Mouse (Mus musculus): ENCODE measurements at regions not wholly inside any gene's neighbourhood (a gene's known extent, or its start where the extent isn't known, plus 50 kb on each side); places are given as distances from the start of the nearest gene placed in this dataset.
"Not testable (repeated sequence)": the region's sequence is repeated elsewhere in the genome, so short reads cannot be mapped to it uniquely, and the experiment has no call there.

GRCm38 (mm10) chr2:22026794-22027193, 200.5 kb upstream of the Myo3a start:
- H3K4me1 ChIP-seq: peaks cover 10% of the 10 kb centered on the region
- H3K9ac ChIP-seq: no peak overlapping the region
- no peaks in the 10 kb centered on the region for H3K9me3 ChIP-seq
- 90% methylated on average over 1 of the region's 1 CpGs for WGBS
- no peak overlapping the region for H3K27ac ChIP-seq
- no peak overlapping the region for H3K4me2 ChIP-seq
- no peaks in the 10 kb centered on the region for H3K27me3 ChIP-seq
- H3K36me3 ChIP-seq (replicated peaks): no peaks in the 10 kb centered on the region
- no peak overlapping the region for H3K4me3 ChIP-seq (replicated peaks)
- no peak for ATAC-seq (ENCODE audit: low FRiP score)

DNA sequence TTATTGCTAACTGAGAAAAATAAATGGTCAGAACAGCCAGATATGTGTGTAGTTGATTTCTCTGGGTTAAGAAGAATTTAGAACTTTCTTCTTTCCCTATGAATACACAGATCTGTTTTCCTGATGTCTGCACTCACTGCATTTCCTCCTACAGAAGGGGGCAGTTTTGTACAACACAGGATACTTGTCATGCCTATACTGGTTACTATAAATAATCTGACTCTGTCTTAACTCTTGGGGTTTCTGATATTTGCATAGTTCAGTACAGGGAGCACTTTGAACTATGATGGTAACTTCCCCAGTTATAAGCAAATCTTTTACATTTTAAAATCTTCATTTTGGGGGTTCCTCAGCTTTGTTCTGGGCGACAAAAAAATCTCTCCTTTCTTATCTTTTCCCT, 198.7 kb upstream of the Myo3a start:
- Histone ChIP-seq H3K4me3 (replicated peaks) (no peak overlapping the region), H3K36me3 (replicated peaks) (no peaks in the 10 kb centered on the region), H3K9ac (no peak overlapping the region), H3K9me3 (no peaks in the 10 kb centered on the region), H3K4me1 (peaks cover 10% of the 10 kb centered on the region), H3K27ac (peak overlapping the region; percentile 84), H3K4me2 (no peak overlapping the region), H3K27me3 (no peaks in the 10 kb centered on the region)
- WGBS: 58% methylated on average over 1 of the region's 1 CpGs
- ATAC-seq (ENCODE audit: low FRiP score): 0 out of 2 replicates have a peak, but pooled peaks have one; percentile 37

- Histone ChIP-seq H3K27ac (peak overlapping the region; percentile 84), H3K4me2 (no peak overlapping the region), H3K36me3 (replicated peaks) (no peaks in the 10 kb centered on the region), H3K4me3 (replicated peaks) (no peak overlapping the region), H3K27me3 (no peaks in the 10 kb centered on the region), H3K9ac (no peak overlapping the region), H3K9me3 (no peaks in the 10 kb centered on the region), H3K4me1 (peaks cover 10% of the 10 kb centered on the region)
- ATAC-seq (ENCODE audit: low FRiP score): peak; percentile 89
- 16% methylated on average over 8 of the region's 8 CpGs for WGBS
Observed at GRCm38 (mm10) chr2:22029022-22029803, 198.1 kb upstream of the Myo3a start.

GRCm38 (mm10) chr2:22029804-22030194, 197.5 kb upstream of the Myo3a start:
- H3K9ac ChIP-seq: no peak overlapping the region
- H3K9me3 ChIP-seq: no peaks in the 10 kb centered on the region
- H3K4me1 ChIP-seq: peaks cover 10% of the 10 kb centered on the region
- H3K27ac ChIP-seq: peak overlapping the region; percentile 84
- no peak overlapping the region for H3K4me3 ChIP-seq (replicated peaks)
- H3K27me3 ChIP-seq: no peaks in the 10 kb centered on the region
- no peaks in the 10 kb centered on the region for H3K36me3 ChIP-seq (replicated peaks)
- ATAC-seq (ENCODE audit: low FRiP score): no peak; the same call in 1 of the 2 replicates
- no peak overlapping the region for H3K4me2 ChIP-seq
- WGBS: 63% methylated on average over 5 of the region's 5 CpGs

DNA sequence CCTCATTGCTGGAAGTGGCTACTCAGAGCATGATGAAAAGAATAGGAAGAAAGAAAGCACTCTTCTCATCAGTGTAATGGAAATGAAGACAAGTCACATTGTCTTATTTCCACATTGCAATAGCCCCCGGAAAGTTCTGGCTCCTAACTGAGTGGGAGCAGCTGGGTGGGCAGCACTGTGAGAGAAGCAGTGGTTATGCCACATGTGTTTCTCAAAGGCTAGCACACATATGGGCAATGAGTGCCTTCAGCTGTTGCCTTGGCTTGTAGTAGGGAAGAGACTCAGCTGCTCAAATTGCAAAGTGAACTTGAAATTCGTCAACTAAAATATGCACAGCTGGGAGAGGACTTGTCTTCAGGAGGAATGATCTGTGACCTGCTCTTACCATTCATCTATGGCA, 190.5 kb upstream of the Myo3a start:
- Histone ChIP-seq H3K4me3 (replicated peaks) (no peak overlapping the region), H3K9ac (no peak overlapping the region)
- no peak for ATAC-seq (ENCODE audit: low FRiP score)

DNA sequence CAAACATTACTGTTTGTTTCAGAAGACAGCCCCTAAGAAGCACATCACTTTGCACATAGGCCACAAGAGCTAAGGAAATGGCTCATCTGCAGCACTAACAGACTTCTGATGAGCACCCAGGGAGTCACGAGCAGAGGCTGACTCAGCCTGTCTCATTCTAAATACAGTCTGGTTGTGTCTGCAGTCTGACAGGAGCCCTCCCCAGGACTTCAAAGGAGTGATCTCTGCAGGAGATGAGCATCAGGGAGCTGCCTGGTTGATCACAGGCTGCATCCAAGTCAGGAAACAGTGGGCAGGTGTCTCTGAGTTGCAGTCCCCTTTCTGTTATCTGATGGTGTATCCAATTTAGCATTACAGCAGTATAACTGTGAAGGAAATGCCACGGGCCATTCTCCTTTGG, 188.5 kb upstream of the Myo3a start:
- H3K4me3 ChIP-seq (replicated peaks): no peak overlapping the region
- WGBS: 40% methylated on average over 2 of the region's 2 CpGs
- H3K9ac ChIP-seq: no peak overlapping the region
- no peaks in the 10 kb centered on the region for H3K9me3 ChIP-seq
- no peaks in the 10 kb centered on the region for H3K4me1 ChIP-seq
- H3K27me3 ChIP-seq: no peaks in the 10 kb centered on the region
- H3K27ac ChIP-seq: no peak overlapping the region
- ATAC-seq (ENCODE audit: low FRiP score): no peak
- H3K36me3 ChIP-seq (replicated peaks): no peaks in the 10 kb centered on the region
- H3K4me2 ChIP-seq: no peak overlapping the region

More for the DNA sequence above, 190.5 kb upstream of the Myo3a start:
- Histone ChIP-seq H3K9me3 (no peaks in the 10 kb centered on the region), H3K27me3 (no peaks in the 10 kb centered on the region), H3K27ac (no peak overlapping the region), H3K36me3 (replicated peaks) (no peaks in the 10 kb centered on the region), H3K4me1 (no peaks in the 10 kb centered on the region), H3K4me2 (no peak overlapping the region)
- 75% methylated on average over 2 of the region's 2 CpGs for WGBS

- not testable (repeated sequence) for H3K27ac ChIP-seq; H3K9ac ChIP-seq; ATAC-seq (ENCODE audit: low FRiP score); H3K9me3 ChIP-seq; H3K4me3 ChIP-seq (replicated peaks); H3K4me2 ChIP-seq; H3K36me3 ChIP-seq (replicated peaks); H3K27me3 ChIP-seq; H3K4me1 ChIP-seq
- 85% methylated on average over 6 of the region's 6 CpGs for WGBS
Observed at GRCm38 (mm10) chr2:22043937-22044336, 183.4 kb upstream of the Myo3a start.

- Histone ChIP-seq H3K4me1 (no peaks in the 10 kb centered on the region), H3K27ac (no peak overlapping the region), H3K36me3 (replicated peaks) (no peaks in the 10 kb centered on the region), H3K4me2 (no peak overlapping the region), H3K4me3 (replicated peaks) (no peak overlapping the region), H3K9ac (no peak overlapping the region), H3K9me3 (no peaks in the 10 kb centered on the region), H3K27me3 (no peaks in the 10 kb centered on the region)
- ATAC-seq (ENCODE audit: low FRiP score): no peak
- WGBS: 66% methylated on average over 2 of the region's 2 CpGs
Observed at GRCm38 (mm10) chr2:22044949-22045348, 182.4 kb upstream of the Myo3a start.

- Histone ChIP-seq H3K4me2 (no peak overlapping the region), H3K27me3 (no peaks in the 10 kb centered on the region), H3K4me3 (replicated peaks) (no peak overlapping the region), H3K36me3 (replicated peaks) (no peaks in the 10 kb centered on the region), H3K4me1 (no peaks in the 10 kb centered on the region), H3K9me3 (no peaks in the 10 kb centered on the region), H3K27ac (0 out of 2 replicates have a peak overlapping the region, but pooled peaks have one; percentile 25), H3K9ac (no peak overlapping the region)
- 57% methylated on average over 3 of the region's 3 CpGs for WGBS
- 0 out of 2 replicates have a peak, but pooled peaks have one; percentile 33 for ATAC-seq (ENCODE audit: low FRiP score)
Observed at GRCm38 (mm10) chr2:22047465-22047864, 179.8 kb upstream of the Myo3a start.

GRCm38 (mm10) chr2:22066535-22066934, 160.8 kb upstream of the Myo3a start:
- no peak overlapping the region for H3K9ac ChIP-seq
- H3K27me3 ChIP-seq: no peaks in the 10 kb centered on the region
- no peak overlapping the region for H3K4me3 ChIP-seq (replicated peaks)
- H3K4me1 ChIP-seq: no peaks in the 10 kb centered on the region
- H3K36me3 ChIP-seq (replicated peaks): no peaks in the 10 kb centered on the region
- no peak for ATAC-seq (ENCODE audit: low FRiP score)
- no peak overlapping the region for H3K27ac ChIP-seq
- WGBS: 84% methylated on average over 5 of the region's 5 CpGs
- no peaks in the 10 kb centered on the region for H3K9me3 ChIP-seq
- H3K4me2 ChIP-seq: no peak overlapping the region

DNA sequence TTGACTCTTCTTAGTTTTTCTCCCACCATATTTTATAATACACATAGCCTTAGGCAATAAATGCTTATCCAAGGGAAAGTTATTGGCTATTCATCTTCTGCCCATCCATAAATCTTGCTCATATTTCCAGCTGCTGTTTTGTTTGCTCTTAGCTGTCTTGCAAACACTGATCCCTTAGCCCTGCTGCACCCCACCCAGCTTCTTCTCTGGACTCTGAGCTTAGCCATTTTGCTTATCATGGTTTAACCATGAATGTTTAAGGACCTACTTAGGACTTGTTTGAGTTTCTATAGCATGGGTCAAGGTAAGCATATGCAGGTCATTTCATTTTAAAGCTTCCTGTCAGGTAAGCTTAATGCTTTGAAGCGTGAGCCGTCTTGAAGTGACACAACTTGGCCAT, 130.5 kb upstream of the Myo3a start:
- no peak overlapping the region for H3K4me3 ChIP-seq (replicated peaks)
- H3K36me3 ChIP-seq (replicated peaks): no peaks in the 10 kb centered on the region
- H3K4me1 ChIP-seq: no peaks in the 10 kb centered on the region
- H3K4me2 ChIP-seq: no peak overlapping the region
- no peaks in the 10 kb centered on the region for H3K27me3 ChIP-seq
- WGBS: 99% methylated on average over 2 of the region's 2 CpGs
- no peaks in the 10 kb centered on the region for H3K9me3 ChIP-seq
- ATAC-seq (ENCODE audit: low FRiP score): no peak
- no peak overlapping the region for H3K9ac ChIP-seq
- no peak overlapping the region for H3K27ac ChIP-seq

GRCm38 (mm10) chr2:22105150-22105549, 122.2 kb upstream of the Myo3a start:
- H3K4me2 ChIP-seq: no peak overlapping the region
- H3K27me3 ChIP-seq: no peaks in the 10 kb centered on the region
- H3K9ac ChIP-seq: no peak overlapping the region
- no peaks in the 10 kb centered on the region for H3K9me3 ChIP-seq
- H3K36me3 ChIP-seq (replicated peaks): no peaks in the 10 kb centered on the region
- no peak overlapping the region for H3K4me3 ChIP-seq (replicated peaks)
- ATAC-seq (ENCODE audit: low FRiP score): 0 out of 2 replicates have a peak, but pooled peaks have one; percentile 3
- H3K4me1 ChIP-seq: no peaks in the 10 kb centered on the region
- WGBS: 11% methylated on average over 5 of the region's 5 CpGs
- no peak overlapping the region for H3K27ac ChIP-seq

DNA sequence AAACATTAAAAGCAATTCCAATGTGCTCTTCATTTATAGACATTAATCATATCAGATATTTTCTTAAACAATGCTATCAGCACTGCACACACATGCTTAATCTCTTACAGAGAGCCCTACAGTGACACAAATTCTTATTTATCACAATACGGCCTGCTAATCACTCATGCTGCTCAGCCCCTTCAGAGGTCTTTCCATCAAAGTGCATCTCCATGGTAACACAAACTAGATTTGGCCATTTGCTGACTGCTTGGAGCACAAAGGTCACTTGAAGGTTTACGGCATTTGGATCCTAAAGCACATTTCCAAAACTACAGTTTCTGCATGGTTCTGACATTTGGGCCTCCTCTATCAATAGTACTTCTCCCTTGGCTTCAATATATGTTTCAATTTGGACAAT, 77.6 kb upstream of the Myo3a start:
- Histone ChIP-seq H3K4me3 (replicated peaks) (no peak overlapping the region), H3K27ac (no peak overlapping the region), H3K27me3 (no peaks in the 10 kb centered on the region), H3K4me2 (no peak overlapping the region), H3K9ac (no peak overlapping the region), H3K4me1 (peaks cover 6% of the 10 kb centered on the region), H3K9me3 (no peaks in the 10 kb centered on the region), H3K36me3 (replicated peaks) (no peaks in the 10 kb centered on the region)
- WGBS: 7% methylated on average over 2 of the region's 2 CpGs
- ATAC-seq (ENCODE audit: low FRiP score): no peak

All from forebrain, embryonic 12.5 days (tissue).